Mouse (Mus musculus) cerebellum, postnatal 14 days (tissue): ENCODE measurements around the gene Lrp8.

ENCODE experiments used
- DNase-seq, 2 experiments: peaks; one replicate each; pipeline ENCODE4 v3.0.0; 2021; ENCODE audit warnings: mixed read lengths in 2 of 2

Lrp8 gene

GRCm38 (mm10) chr4:107808655-107809054 is 6.6 kb downstream of the Lrp8 start:
- peak in 1 of 2 experiments; percentile 21 for DNase-seq

- no peak for DNase-seq
Observed at GRCm38 (mm10) chr4:107811006-107811405, 8.9 kb downstream of the Lrp8 start.

- DNase-seq, result peak; percentile 75 to 77
Observed at GRCm38 (mm10) chr4:107811716-107812330, 9.8 kb downstream of the Lrp8 start.

DNA sequence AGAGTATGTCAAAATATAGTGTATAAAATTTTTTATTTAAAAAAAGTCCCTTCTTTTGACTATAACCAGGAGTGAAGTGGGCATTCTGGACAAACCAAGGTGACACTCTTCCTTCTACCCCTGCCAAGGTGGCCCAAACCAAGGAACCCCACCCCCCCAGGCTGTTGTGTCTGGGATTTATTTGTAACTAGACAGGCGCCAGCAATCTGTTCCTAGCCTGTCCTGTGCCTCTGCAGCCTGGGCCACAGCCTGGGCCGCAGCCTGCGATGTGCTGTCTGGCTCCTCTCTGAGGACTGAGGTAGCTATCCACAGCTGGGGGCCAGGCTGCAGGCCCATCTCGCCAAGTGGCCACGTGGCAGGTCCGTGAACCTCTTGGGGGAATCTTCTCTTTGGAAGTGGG is 10.3 kb downstream of the Lrp8 start:
- DNase-seq, result peak; percentile 38 to 56

DNA sequence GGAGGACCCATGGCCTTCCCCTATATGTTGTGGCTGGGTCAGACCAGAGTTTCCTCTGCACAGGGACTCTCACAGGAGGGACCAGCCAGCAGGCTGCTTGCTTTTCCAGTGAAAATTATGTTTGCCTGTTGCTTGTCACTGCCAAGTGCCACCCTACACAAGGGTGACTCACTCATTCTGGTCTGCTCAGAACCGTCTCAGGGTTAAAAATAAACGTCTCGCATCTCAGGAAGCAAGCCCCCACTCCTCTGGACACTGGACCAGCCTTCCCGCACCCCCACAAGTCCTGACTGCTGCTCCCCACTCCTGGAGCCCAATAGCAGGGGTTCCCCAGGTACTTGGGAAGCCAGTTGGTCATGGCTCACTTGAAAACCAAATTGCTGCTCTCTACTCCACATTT is 14.4 kb downstream of the Lrp8 start:
- peak in 1 of 2 experiments; percentile 8 for DNase-seq

GRCm38 (mm10) chr4:107817463-107817862 is 15.4 kb downstream of the Lrp8 start:
- peak; percentile 74 to 80 for DNase-seq

GRCm38 (mm10) chr4:107819990-107820719 is 18.1 kb downstream of the Lrp8 start:
- peak; percentile 58 to 64 for DNase-seq

DNA sequence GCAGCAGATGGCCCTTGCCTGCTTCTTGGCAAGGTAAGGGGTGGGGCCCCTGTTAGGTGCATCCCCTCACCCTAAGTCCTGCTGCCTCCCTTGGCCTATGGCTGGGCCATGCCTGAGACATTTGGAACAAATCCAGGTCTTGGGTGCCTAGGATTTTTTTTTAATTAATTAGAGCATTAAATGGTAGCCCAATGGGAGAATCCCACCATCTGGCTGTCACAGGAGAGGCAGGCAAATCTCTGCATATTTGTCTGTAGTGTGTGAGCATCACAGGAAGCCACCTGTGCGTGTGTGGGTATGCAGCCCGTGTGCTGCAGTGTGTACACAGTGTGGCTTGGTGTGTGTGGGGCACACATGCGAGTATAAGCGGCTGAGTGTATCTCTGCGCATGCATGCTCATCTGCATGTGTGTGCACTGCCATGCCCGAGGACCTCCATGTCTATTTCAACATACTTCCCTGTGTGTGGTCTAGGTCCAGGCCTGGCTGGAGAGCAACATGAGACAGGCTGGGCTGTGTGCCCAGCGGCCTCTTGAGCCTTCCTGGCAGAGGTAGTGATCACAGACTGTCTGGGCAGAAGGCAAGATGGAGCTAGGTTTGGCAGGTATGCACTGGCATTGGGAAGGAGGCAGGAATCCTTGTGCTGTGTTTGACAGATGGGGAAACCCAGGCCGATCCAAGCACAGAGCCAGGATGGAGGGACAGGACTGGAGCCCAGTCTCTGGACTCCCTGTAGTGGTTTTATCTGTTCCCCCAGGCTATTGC is 19.0 kb downstream of the Lrp8 start:
- DNase-seq, result peak; percentile 94 to 97

DNA sequence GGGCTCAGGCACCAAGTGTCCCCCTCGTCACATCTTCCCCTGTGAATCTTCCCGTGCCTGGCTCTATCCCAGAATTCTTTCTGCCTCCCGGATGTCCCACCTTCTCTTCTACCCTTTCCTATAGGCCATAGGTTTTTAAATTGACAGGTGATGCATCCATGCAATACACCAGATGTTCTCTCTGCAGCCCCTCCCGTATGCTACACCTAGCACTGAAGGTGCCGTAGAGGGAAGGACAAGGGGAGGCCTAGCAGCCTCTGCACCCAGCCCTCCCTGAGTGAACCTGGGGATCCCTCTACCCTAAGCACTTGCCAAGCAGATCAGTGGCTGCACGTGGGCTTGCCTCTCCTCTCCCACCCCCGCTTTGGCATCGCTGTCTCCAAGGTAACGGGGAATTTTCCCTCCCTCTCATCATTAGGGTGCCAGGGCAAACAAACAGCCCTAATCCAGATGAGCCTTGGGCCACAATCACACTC is 20.9 kb downstream of the Lrp8 start:
- DNase-seq, result peak in 1 of 2 experiments; percentile 52

DNA sequence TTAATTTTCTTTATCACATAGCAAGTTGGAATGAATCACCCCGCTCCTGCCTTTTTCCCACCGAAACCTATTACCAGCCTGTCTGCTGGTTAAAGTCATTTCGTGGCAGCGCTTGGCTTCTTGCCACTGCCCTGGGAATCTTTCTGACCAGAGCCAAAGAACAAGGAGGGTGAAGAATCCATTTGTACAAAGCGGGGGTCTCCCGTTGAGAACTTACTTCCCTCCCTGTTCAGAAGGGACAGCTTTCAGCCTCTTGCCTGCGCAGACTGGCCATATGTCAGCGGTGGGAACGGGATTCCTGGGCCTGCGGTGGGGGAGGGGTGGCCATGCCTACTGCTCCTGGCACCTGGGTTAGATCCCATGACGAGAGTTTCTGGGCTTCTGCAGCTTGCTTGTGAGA is 21.4 kb downstream of the Lrp8 start:
- peak; percentile 94 to 95 for DNase-seq

GRCm38 (mm10) chr4:107828727-107829218 is 26.7 kb downstream of the Lrp8 start:
- DNase-seq, result peak; percentile 56 to 70

DNA sequence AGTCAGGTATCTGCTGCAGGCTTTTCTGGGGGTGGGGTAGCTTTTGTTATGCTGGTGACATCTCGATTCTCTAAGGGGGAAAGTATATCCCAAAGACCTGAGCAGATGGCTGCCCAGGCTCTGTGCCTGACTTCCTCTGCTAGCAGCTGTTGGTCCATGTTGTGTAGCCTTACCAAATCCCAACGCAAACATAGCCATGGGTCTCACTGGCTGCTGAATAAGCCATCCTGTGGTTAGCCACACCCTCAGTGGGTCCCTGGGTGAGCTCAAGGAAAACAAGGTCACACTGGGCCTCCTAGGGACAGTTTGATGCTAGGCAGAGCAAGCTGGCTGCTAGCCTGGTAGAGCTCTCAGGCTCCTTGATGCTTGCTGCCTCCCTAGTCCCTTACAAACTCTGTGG is 27.6 kb downstream of the Lrp8 start:
- peak in 1 of 2 experiments; percentile 53 for DNase-seq

GRCm38 (mm10) chr4:107830189-107830588 is 28.1 kb downstream of the Lrp8 start:
- DNase-seq, result no peak

DNA sequence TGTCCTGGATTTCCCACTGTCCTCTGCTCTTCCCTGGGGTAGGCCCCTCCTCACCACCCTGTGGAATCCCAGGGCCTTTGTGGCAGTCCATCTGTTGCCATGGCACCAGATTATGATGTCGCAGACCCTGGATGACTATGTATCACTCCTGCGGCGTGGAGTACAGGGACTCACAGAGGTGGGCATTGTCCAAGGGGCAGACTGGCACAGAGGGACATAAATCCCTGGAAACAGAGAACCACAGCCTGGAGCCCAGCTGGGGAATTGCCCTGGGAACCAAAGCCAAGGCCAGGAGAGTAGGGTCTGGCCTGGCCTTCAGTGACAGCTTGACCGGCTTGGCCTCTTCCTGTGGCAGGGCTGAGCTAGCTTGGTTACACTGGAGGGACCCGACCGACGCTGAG is 28.8 kb downstream of the Lrp8 start:
- peak; percentile 63 to 69 for DNase-seq

DNA sequence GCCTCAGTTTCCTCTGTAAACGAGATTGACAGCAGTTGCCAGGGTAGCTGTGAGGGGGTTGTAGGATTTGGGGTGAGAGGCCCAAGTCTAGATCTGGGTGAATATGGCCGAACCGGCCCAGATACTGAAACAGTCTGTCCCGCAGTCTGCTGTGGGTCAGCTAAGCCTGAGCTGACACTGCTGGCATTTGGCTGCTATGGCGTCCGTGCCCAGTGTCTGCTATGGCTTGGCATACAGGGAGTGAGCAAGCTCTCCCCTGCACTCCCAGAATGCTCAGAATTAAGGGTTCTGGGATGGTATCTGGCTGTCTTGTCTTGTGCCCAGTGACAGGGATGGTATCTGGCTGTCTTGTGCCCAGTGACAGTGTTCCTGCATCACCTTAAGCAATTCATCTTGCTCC is 29.6 kb downstream of the Lrp8 start:
- no peak for DNase-seq

DNA sequence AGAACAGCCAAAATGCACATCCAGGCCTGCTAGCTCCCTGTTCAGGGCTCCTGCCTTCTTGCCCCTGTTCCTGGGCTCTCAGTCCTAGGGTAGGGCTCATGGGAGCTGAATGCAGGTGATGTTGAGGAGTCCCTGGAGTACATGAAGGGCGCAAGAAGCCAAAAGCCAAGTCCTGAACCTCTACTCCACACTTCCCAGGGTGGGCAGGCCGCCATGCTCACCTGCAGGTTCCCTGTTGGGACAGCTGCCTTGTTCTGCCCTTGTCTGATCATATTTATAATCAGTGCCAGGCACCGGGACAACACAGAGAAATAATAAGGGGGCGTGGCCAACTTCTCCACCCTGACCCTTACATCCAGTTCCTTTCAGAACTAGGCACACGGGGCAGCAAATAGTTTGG is 31.5 kb downstream of the Lrp8 start:
- peak in 1 of 2 experiments; percentile 62 for DNase-seq

DNA sequence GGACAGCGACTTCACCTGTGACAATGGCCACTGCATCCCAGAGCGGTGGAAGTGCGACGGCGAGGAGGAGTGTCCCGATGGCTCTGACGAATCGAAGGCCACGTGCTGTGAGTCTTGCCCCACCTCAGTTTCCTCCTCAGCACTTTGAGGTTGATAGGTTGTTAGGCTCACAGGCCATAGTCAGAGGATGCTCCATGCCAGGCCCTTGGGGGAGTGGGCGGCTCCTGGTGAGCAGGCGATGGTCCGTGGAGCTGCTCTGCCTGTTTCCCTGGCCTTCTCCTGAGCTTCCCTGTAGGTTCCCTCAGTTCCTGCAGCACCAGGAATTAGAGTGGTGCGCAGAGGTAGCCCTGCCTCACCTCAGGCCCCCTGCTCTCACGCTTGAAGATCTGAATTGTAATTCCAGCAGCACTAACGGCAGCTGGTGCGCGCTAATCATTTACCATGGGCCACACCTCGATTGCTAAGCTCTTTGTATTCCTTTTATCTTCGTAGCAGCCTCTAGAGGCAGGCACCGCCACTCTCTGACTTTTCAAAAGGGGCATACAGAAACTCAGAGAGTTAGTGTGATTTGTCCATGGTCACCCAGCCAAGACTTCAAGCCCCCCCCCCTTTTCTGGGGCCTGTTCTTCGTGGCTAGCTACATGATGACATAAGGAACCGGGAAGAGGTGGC is 32.7 kb downstream of the Lrp8 start:
- no peak for DNase-seq

DNA sequence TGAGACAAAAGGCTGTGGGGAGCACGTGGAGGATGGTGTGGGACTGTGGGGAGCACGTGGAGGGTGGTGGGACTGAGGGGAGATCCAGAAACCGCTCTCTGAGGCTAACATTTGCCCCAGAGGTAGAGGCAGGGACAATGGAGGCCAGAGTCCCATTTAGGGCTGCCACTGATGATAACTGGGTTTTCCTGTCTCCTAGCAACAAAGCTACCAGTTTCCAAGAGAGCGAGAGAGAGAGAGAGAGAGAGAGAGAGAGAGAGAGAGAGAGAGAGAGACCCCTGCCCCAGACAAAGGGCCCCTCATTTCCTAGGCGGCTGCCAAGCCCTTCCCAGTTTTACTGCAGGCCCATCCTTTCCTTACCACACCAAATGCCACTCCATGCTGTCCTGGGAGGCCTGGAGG is 33.4 kb downstream of the Lrp8 start:
- no peak for DNase-seq

- peak; percentile 92 to 94 for DNase-seq
Observed at GRCm38 (mm10) chr4:107836758-107837157, 34.7 kb downstream of the Lrp8 start.

DNA sequence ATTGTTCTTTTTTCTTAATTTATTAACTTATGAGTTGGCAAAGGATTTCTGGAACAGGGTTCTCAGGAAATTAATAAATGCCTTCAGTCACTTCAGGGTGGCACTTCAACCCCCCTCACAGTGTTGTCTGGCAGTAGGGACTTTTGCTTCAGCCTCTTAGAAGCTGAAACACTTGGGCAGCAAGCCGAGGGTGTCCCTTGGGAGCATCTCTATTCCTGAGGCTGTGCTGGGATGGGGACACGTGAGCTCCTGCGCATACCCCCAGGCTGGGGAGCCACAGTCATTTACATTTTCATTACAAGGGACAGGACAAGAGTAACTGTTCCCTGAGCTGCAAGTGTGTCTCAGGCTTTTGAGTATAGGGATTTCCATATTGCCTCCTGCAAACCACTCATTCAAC is 35.8 kb downstream of the Lrp8 start:
- DNase-seq, result peak; percentile 40 to 59

GRCm38 (mm10) chr4:107843687-107844086 is 41.6 kb downstream of the Lrp8 start:
- DNase-seq, result peak; percentile 90 to 94

GRCm38 (mm10) chr4:107844971-107845370 is 42.9 kb downstream of the Lrp8 start:
- peak; percentile 94 to 95 for DNase-seq

DNA sequence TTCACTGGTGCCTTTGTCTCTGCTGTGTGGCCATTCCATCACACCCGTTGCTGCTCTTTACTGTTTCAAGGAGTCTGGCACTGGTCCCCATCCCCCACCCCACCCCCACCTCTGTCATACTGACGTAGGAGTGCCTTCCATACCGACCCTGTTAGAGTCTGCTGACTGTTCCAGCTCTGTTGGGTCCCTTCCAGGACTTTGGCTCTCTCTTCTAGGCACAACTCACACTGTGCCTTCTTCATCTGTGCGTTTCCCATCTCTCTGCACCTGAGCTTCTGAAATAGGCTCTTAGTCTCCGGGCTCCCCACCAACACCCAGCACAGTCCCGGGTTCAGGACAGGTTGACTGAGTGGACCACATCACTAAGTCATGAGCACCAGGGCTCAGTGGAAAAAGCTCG is 44.7 kb downstream of the Lrp8 start:
- no peak for DNase-seq
